ENCODE assay signal across 8 mouse cellular contexts in the genomic region with DNA sequence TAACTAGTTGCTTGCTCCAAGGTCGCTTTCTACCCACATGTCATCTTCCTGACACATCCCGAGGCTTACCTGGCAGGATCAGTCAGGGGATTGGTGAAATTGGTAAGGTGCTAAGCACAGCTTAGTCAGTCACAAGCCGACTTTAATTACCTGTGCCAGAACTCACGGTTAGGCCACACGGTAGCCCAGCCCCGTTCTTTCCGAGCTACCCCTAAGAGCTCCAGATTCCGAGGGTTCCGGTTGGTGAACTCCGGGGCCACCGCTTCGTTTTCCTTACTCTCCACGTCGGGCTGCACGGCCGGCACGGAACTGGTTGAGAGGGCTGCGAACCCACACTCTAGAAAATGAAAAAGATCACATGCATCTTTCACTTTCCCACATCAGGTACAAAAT. TPM values are rescaled to one million over a fixed set of nuclear protein-coding genes. Genes with fewer than 3 reads are reported as not detected.
A peak's percentile ranks its signal among the peaks of the same experiment; 100 is the strongest.
DNase-seq lines count a peak whose midpoint lies in the region; ATAC-seq lines count a peak whose summit lies in the region.

A gene (plus strand): TSS at position 214 of the 393 bp plus-strand sequence.

- H3K36me3 ChIP-seq in forebrain, embryonic 10.5 days (replicated peaks): peaks cover 74% of the 10 kb centered on the region
- H3K36me3 ChIP-seq in limb, embryonic 10.5 days: peaks cover 69% of the 10 kb centered on the region
- peaks cover 41% of the 10 kb centered on the region for H3K36me3 ChIP-seq in neural tube, embryonic 14.5 days (ENCODE audit: control insufficient read depth, insufficient read depth, low read length)

- no peak for DNase-seq in left cerebral cortex, adult 18-20 months (ENCODE audit: low spot score in 2 of 2)
- no peak for DNase-seq in left cerebral cortex, adult 9 months (ENCODE audit: low spot score in 2 of 2)
- DNase-seq in adrenal gland, adult 2 months: no peak
- DNase-seq in forebrain, embryonic 10.5 days (ENCODE audit: extremely low spot score, low spot score): no peak
- no peak for DNase-seq in heart, postnatal 36 days
- no peak for DNase-seq in limb, embryonic 10.5 days (ENCODE audit: low spot score)
- DNase-seq in ovary, postnatal 36 days (ENCODE audit: low spot score): no peak

- peak; percentile 12; the same call in 1 of the 2 replicates for ATAC-seq in neural tube, embryonic 14.5 days (ENCODE audit: low read depth)

- H3K27ac ChIP-seq in forebrain, embryonic 10.5 days: peak within 1 kb of the TSS; percentile 96
- H3K27ac ChIP-seq in limb, embryonic 10.5 days: peak within 1 kb of the TSS; percentile 97
- H3K27ac ChIP-seq in neural tube, embryonic 14.5 days (ENCODE audit: low read depth, low read length): peak within 1 kb of the TSS; percentile 88

- 1% methylated on average over 18 of the region's 18 CpGs for WGBS in forebrain, embryonic 10.5 days
- WGBS in limb, embryonic 10.5 days: 1% methylated on average over 18 of the region's 18 CpGs
- WGBS in neural tube, embryonic 14.5 days: 3% methylated on average over 18 of the region's 18 CpGs

- peak within 1 kb of the TSS; percentile 80 for H3K4me3 ChIP-seq in forebrain, embryonic 10.5 days
- peak within 1 kb of the TSS; percentile 96 for H3K4me3 ChIP-seq in limb, embryonic 10.5 days
- H3K4me3 ChIP-seq in neural tube, embryonic 14.5 days (ENCODE audit: low read depth, low read length): peak within 1 kb of the TSS; percentile 95

- peak within 1 kb of the TSS; percentile 96 for H3K9ac ChIP-seq in neural tube, embryonic 14.5 days (replicated peaks; ENCODE audit: low read depth, low read length)

- intact Hi-C loops in heart, postnatal 36 days (cut with DNase I): loop anchor here (5.0 kb wide), 2 partner anchors 47 to 92 kb away; a partner anchor contains a TSS

- peak within 1 kb of the TSS; percentile 85 for H3K4me2 ChIP-seq in neural tube, embryonic 14.5 days (ENCODE audit: low read depth, low read length)

- no peaks in the 10 kb centered on the region for H3K27me3 ChIP-seq in forebrain, embryonic 10.5 days (ENCODE audit: poor library complexity, severe bottlenecking)
- no peaks in the 10 kb centered on the region for H3K27me3 ChIP-seq in limb, embryonic 10.5 days (ENCODE audit: low read depth, poor library complexity, severe bottlenecking)
- no peaks in the 10 kb centered on the region for H3K27me3 ChIP-seq in neural tube, embryonic 14.5 days (ENCODE audit: control insufficient read depth, insufficient read depth, low read length)

- H3K4me1 ChIP-seq in forebrain, embryonic 10.5 days: peaks cover 17% of the 10 kb centered on the region
- peaks cover 2% of the 10 kb centered on the region; the same call in 1 of the 2 replicates for H3K4me1 ChIP-seq in limb, embryonic 10.5 days
- H3K4me1 ChIP-seq in neural tube, embryonic 14.5 days (ENCODE audit: control insufficient read depth, insufficient read depth, low read length): peaks cover 12% of the 10 kb centered on the region; the same call in 1 of the 2 replicates

- H3K9me3 ChIP-seq in forebrain, embryonic 10.5 days: no peaks in the 10 kb centered on the region
- H3K9me3 ChIP-seq in limb, embryonic 10.5 days (replicated peaks): no peaks in the 10 kb centered on the region
- H3K9me3 ChIP-seq in neural tube, embryonic 14.5 days (ENCODE audit: control insufficient read depth, low read length): no peaks in the 10 kb centered on the region

RNA-seq across cellular contexts. Expression of the gene that starts here (rescaled TPM):
- total RNA-seq in left cerebral cortex, adult 18-20 months (2021): 100 to 1,000 TPM; 221 to 227 TPM
- total RNA-seq in adrenal gland, adult 2 months (2021): 100 to 1,000 TPM; 208 to 230 TPM
- 27.8 and 34.9 TPM in 2 replicates for polyA plus RNA-seq in adrenal gland, adult 2 months (2012; rRNA removed)
- 533 and 536 TPM in 2 replicates for polyA plus RNA-seq in forebrain, embryonic 10.5 days (2016; fragmentation: Nextera tagmentation; extraction: Ambion mirVana)
- 100 to 1,000 TPM; 196 to 207 TPM for total RNA-seq in heart, postnatal 36 days (2021)
- 538 and 581 TPM in 2 replicates for polyA plus RNA-seq in limb, embryonic 10.5 days (2016; fragmentation: Nextera tagmentation; extraction: Ambion mirVana)
- polyA plus RNA-seq in neural tube, embryonic 14.5 days (2014; fragmentation: Nextera tagmentation; extraction: Ambion mirVana): 375 and 416 TPM in 2 replicates

Comparison
In these comparisons a context has a peak if more than half of its experiments do, and no peak if none do; other contexts are left out.
1. RNA of the gene that starts here (polyA plus RNA-seq): 538 to 581 TPM in limb, embryonic 10.5 days, 533 to 536 TPM in forebrain, embryonic 10.5 days and 375 to 416 TPM in neural tube, embryonic 14.5 days; 27.8 to 34.9 TPM in adrenal gland, adult 2 months; every median in the first group is over 10 times any median in the second.
2. Peak in every context shown above with its lines, with median percentiles within 50 percentile points of each other: H3K27ac ChIP-seq and H3K4me3 ChIP-seq.